Mouse (Mus musculus): ENCODE data around the gene Gpr179. TPM values are rescaled to one million over a fixed set of nuclear protein-coding genes. Genes with fewer than 3 reads are reported as not detected.

Gene Gpr179
- polyA plus RNA-seq (2015; fragmentation: Nextera tagmentation; extraction: Ambion mirVana), result 0.11 and 0.13 TPM in 2 replicates

GRCm38 (mm10) chr11:97352027-97352684 is at the start of gene Gpr179:
Gpr179 (minus strand) TSS chr11:97352077.
- WGBS, result 76% methylated on average over 3 of the region's 3 CpGs
- Histone ChIP-seq H3K27me3 (replicated peaks; ENCODE audit: control insufficient read depth, insufficient read depth, low read length) (no peaks in the 10 kb centered on the region), H3K4me1 (ENCODE audit: control insufficient read depth, insufficient read depth, low read length) (0 out of 2 replicates have a peak, but pooled peaks cover 11% of the 10 kb centered on the region), H3K9me3 (ENCODE audit: control insufficient read depth, low read length) (no peaks in the 10 kb centered on the region), H3K4me3 (ENCODE audit: low read length) (no peak within 1 kb of the TSS), H3K9ac (ENCODE audit: low read depth, low read length) (no peak within 1 kb of the TSS), H3K27ac (ENCODE audit: low read length) (no peak within 1 kb of the TSS), H3K4me2 (ENCODE audit: low read depth, low read length) (no peak within 1 kb of the TSS), H3K36me3 (ENCODE audit: control insufficient read depth, insufficient read depth, low read length) (no peaks in the 10 kb centered on the region)
- ATAC-seq, result no peak

- no peak; the same call in 1 of the 2 replicates for ATAC-seq
- WGBS, result 13% methylated on average over 6 of the region's 6 CpGs
- no peak overlapping the region for H3K4me2 ChIP-seq (ENCODE audit: low read depth, low read length)
Observed at GRCm38 (mm10) chr11:97401082-97401481, 49.2 kb upstream of the Gpr179 start.

GRCm38 (mm10) chr11:97399958-97400710 is 48.3 kb upstream of the Gpr179 start:
- peak; percentile 68 for ATAC-seq
- Histone ChIP-seq H3K36me3 (ENCODE audit: control insufficient read depth, insufficient read depth, low read length) (no peaks in the 10 kb centered on the region), H3K4me2 (ENCODE audit: low read depth, low read length) (peak overlapping the region; percentile 80), H3K27me3 (replicated peaks; ENCODE audit: control insufficient read depth, insufficient read depth, low read length) (no peaks in the 10 kb centered on the region), H3K4me1 (ENCODE audit: control insufficient read depth, insufficient read depth, low read length) (peaks cover 12% of the 10 kb centered on the region), H3K4me3 (ENCODE audit: low read length) (peak overlapping the region; percentile 40), H3K9ac (ENCODE audit: low read depth, low read length) (no peak overlapping the region), H3K27ac (ENCODE audit: low read length) (no peak overlapping the region), H3K9me3 (ENCODE audit: control insufficient read depth, low read length) (no peaks in the 10 kb centered on the region)
- WGBS, result 4% methylated on average over 23 of the region's 23 CpGs

More at GRCm38 (mm10) chr11:97401082-97401481, 49.2 kb upstream of the Gpr179 start:
- Histone ChIP-seq H3K9me3 (ENCODE audit: control insufficient read depth, low read length) (no peaks in the 10 kb centered on the region), H3K27me3 (replicated peaks; ENCODE audit: control insufficient read depth, insufficient read depth, low read length) (0 out of 2 replicates have a peak, but pooled peaks cover under 1% of the 10 kb centered on the region), H3K36me3 (ENCODE audit: control insufficient read depth, insufficient read depth, low read length) (no peaks in the 10 kb centered on the region), H3K4me3 (ENCODE audit: low read length) (no peak overlapping the region), H3K27ac (ENCODE audit: low read length) (no peak overlapping the region), H3K9ac (ENCODE audit: low read depth, low read length) (no peak overlapping the region), H3K4me1 (ENCODE audit: control insufficient read depth, insufficient read depth, low read length) (peaks cover 17% of the 10 kb centered on the region)

GRCm38 (mm10) chr11:97398506-97398905 is 46.6 kb upstream of the Gpr179 start:
- Histone ChIP-seq H3K4me1 (ENCODE audit: control insufficient read depth, insufficient read depth, low read length) (peaks cover 6% of the 10 kb centered on the region), H3K4me2 (ENCODE audit: low read depth, low read length) (no peak overlapping the region), H3K36me3 (ENCODE audit: control insufficient read depth, insufficient read depth, low read length) (no peaks in the 10 kb centered on the region), H3K9me3 (ENCODE audit: control insufficient read depth, low read length) (no peaks in the 10 kb centered on the region), H3K4me3 (ENCODE audit: low read length) (no peak overlapping the region), H3K27ac (ENCODE audit: low read length) (no peak overlapping the region), H3K9ac (ENCODE audit: low read depth, low read length) (no peak overlapping the region), H3K27me3 (replicated peaks; ENCODE audit: control insufficient read depth, insufficient read depth, low read length) (no peaks in the 10 kb centered on the region)
- WGBS, result 71% methylated on average over 2 of the region's 2 CpGs
- no peak for ATAC-seq

- Histone ChIP-seq H3K4me2 (ENCODE audit: low read depth, low read length) (no peak overlapping the region), H3K9me3 (ENCODE audit: control insufficient read depth, low read length) (no peaks in the 10 kb centered on the region), H3K36me3 (ENCODE audit: control insufficient read depth, insufficient read depth, low read length) (peaks cover 6% of the 10 kb centered on the region), H3K4me1 (ENCODE audit: control insufficient read depth, insufficient read depth, low read length) (no peaks in the 10 kb centered on the region), H3K9ac (ENCODE audit: low read depth, low read length) (no peak overlapping the region), H3K4me3 (ENCODE audit: low read length) (no peak overlapping the region), H3K27ac (ENCODE audit: low read length) (no peak overlapping the region), H3K27me3 (replicated peaks; ENCODE audit: control insufficient read depth, insufficient read depth, low read length) (no peaks in the 10 kb centered on the region)
- ATAC-seq, result no peak
- 80% methylated on average over 11 of the region's 11 CpGs for WGBS
Observed at GRCm38 (mm10) chr11:97394146-97394545, 42.3 kb upstream of the Gpr179 start.

GRCm38 (mm10) chr11:97393658-97394057 is 41.8 kb upstream of the Gpr179 start:
- Histone ChIP-seq H3K4me2 (ENCODE audit: low read depth, low read length) (no peak overlapping the region), H3K9ac (ENCODE audit: low read depth, low read length) (no peak overlapping the region), H3K4me3 (ENCODE audit: low read length) (no peak overlapping the region), H3K4me1 (ENCODE audit: control insufficient read depth, insufficient read depth, low read length) (no peaks in the 10 kb centered on the region), H3K36me3 (ENCODE audit: control insufficient read depth, insufficient read depth, low read length) (peaks cover 6% of the 10 kb centered on the region), H3K27me3 (replicated peaks; ENCODE audit: control insufficient read depth, insufficient read depth, low read length) (no peaks in the 10 kb centered on the region), H3K9me3 (ENCODE audit: control insufficient read depth, low read length) (no peaks in the 10 kb centered on the region), H3K27ac (ENCODE audit: low read length) (no peak overlapping the region)
- ATAC-seq, result no peak
- WGBS, result 71% methylated on average over 11 of the region's 11 CpGs

- Histone ChIP-seq H3K36me3 (ENCODE audit: control insufficient read depth, insufficient read depth, low read length) (peaks cover 6% of the 10 kb centered on the region), H3K9me3 (ENCODE audit: control insufficient read depth, low read length) (no peaks in the 10 kb centered on the region), H3K4me2 (ENCODE audit: low read depth, low read length) (no peak overlapping the region), H3K4me1 (ENCODE audit: control insufficient read depth, insufficient read depth, low read length) (no peaks in the 10 kb centered on the region), H3K9ac (ENCODE audit: low read depth, low read length) (no peak overlapping the region), H3K27ac (ENCODE audit: low read length) (no peak overlapping the region), H3K27me3 (replicated peaks; ENCODE audit: control insufficient read depth, insufficient read depth, low read length) (no peaks in the 10 kb centered on the region), H3K4me3 (ENCODE audit: low read length) (no peak overlapping the region)
- ATAC-seq, result no peak
- 86% methylated on average over 8 of the region's 8 CpGs for WGBS
Observed at GRCm38 (mm10) chr11:97389127-97389526, 37.2 kb upstream of the Gpr179 start.

GRCm38 (mm10) chr11:97387811-97388210 is 35.9 kb upstream of the Gpr179 start:
- ATAC-seq, result no peak
- no peaks in the 10 kb centered on the region for H3K4me1 ChIP-seq (ENCODE audit: control insufficient read depth, insufficient read depth, low read length)
- H3K9ac ChIP-seq (ENCODE audit: low read depth, low read length), result no peak overlapping the region
- WGBS, result 87% methylated on average over 2 of the region's 2 CpGs
- no peak overlapping the region for H3K4me3 ChIP-seq (ENCODE audit: low read length)
- no peak overlapping the region for H3K27ac ChIP-seq (ENCODE audit: low read length)
- no peak overlapping the region for H3K4me2 ChIP-seq (ENCODE audit: low read depth, low read length)
- no peaks in the 10 kb centered on the region for H3K27me3 ChIP-seq (replicated peaks; ENCODE audit: control insufficient read depth, insufficient read depth, low read length)
- H3K9me3 ChIP-seq (ENCODE audit: control insufficient read depth, low read length), result no peaks in the 10 kb centered on the region
- H3K36me3 ChIP-seq (ENCODE audit: control insufficient read depth, insufficient read depth, low read length), result peaks cover 6% of the 10 kb centered on the region

GRCm38 (mm10) chr11:97383764-97384163 is 31.9 kb upstream of the Gpr179 start:
- Histone ChIP-seq H3K36me3 (ENCODE audit: control insufficient read depth, insufficient read depth, low read length) (no peaks in the 10 kb centered on the region), H3K9ac (ENCODE audit: low read depth, low read length) (no peak overlapping the region), H3K9me3 (ENCODE audit: control insufficient read depth, low read length) (no peaks in the 10 kb centered on the region), H3K27ac (ENCODE audit: low read length) (no peak overlapping the region), H3K4me2 (ENCODE audit: low read depth, low read length) (no peak overlapping the region), H3K4me1 (ENCODE audit: control insufficient read depth, insufficient read depth, low read length) (no peaks in the 10 kb centered on the region), H3K27me3 (replicated peaks; ENCODE audit: control insufficient read depth, insufficient read depth, low read length) (no peaks in the 10 kb centered on the region), H3K4me3 (ENCODE audit: low read length) (no peak overlapping the region)
- WGBS, result 63% methylated on average over 2 of the region's 2 CpGs
- no peak for ATAC-seq

Measured in intestine, embryonic 16.5 days (tissue).